Mouse (Mus musculus) fibroblast of lung, adult 2 months (primary cell): ENCODE measurements at regions not wholly inside any gene's neighbourhood (a gene's known extent, or its start where the extent isn't known, plus 50 kb on each side); places are given as distances from the start of the nearest gene placed in this dataset.
A peak's percentile ranks its signal among the peaks of the same experiment; 100 is the strongest.

Source experiments
- DNase-seq: peaks from one replicate; pipeline ENCODE4 v3.0.0-alpha.2; 2011; ENCODE audit warnings: low read depth

DNA sequence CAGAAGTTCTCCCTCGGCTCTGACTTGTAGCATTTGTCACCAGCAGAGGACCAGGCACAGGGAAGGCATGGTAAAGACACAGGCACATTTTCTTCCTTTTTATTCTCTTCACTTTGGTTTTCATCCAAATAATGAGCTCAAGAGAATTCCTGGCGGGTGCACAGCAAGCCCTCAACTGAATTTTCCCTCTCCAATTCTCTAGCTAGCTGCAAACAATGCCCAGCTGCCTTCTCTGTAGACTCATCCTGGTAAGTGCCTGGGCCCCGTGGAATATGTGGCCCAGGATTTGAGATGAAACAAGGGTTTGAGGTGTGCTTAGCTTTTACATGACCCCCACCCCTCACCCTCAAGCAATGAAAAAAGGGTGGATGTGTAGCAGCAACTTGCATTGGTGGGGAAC, 90.4 kb downstream of the Otol1 start:
- DNase-seq: no peak

DNA sequence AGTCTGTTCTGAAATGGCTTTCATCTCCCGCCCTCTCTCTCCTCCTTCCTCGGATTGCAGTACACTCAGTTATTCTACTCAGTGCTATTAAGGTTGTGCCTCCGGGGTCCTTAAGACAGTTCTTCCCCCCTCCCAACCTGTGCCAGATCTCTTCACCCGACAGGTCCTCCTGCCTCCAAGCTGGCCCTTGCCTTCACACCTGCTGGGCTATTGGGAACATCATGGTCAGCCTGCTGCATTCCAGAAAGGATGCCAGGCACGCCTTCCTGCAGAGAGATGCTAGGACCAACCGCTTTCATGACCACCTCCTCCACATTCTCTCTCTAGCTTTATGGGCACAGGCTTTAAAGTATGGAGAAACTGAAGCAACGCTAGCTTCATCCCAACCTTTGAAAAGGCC, 94.7 kb downstream of the Otol1 start:
- no peak for DNase-seq

DNA sequence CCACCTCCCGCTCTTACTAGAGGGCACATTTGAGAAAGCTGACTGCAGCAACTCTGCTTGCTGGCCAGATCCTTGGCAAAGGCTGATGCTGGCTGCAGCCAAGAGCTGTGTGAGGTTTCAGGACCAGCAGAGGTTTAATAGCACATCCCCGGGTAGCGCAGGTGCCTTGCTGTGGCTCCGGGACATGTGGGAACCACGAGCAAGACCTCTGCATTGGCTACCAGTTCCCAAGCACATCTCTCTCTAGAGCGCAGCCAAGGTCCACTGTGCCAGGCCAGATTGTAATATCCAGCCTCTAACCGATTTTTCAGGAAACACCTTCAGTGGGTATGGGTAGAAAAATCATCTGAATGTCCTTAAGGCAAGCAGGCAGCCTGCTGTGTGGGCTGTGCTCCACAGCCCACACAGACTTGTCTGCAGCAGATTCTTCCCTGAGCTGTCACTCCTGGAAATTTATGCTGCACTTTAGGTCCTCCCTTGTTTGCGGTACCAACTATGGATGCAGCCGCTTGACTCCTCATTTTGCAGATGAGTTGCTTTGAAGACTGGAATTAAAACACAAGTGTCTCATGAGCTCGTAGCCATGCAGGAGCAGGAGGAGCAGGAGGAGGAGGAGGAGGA, 95.3 kb downstream of the Otol1 start:
- DNase-seq: no peak

DNA sequence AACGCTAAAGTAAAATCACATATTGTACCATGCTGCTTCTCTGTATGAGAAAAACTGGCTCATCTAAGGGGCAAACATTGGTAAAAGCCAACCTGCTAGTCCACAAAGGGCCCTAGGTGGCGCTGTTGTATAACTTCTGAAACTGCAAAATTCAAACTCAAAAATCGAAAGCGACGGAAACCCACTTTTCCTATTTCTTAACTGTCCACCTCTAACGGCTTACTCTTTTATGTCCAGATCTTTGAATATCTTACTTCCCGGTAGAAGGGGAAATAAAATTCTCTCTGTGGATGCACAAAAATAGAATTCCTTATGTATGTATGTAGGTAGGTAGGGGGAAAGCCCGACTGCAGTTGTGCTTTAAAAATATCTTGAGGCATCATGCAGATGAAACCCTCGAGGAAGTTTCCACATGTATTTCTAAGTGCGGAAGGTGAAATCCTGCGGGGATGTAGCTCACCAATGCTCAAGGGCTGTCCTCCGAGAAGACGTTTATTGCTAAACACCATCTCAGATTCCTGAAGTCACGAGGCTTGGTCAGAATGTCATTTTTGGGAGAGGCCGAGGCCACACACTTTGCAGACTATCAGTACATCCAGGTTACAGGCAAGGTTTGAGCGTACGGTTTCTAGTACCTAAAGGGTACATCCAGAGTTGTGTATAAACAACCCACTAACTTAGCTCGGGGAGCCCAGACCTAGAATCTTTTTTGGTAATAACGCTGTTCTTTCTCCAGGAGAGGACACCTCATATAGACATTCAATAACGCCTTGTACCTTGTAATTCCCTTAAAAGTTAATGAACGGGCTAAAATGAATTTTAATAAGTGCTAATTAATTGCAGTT, 96.8 kb downstream of the Otol1 start:
- peak; percentile 39 for DNase-seq

DNA sequence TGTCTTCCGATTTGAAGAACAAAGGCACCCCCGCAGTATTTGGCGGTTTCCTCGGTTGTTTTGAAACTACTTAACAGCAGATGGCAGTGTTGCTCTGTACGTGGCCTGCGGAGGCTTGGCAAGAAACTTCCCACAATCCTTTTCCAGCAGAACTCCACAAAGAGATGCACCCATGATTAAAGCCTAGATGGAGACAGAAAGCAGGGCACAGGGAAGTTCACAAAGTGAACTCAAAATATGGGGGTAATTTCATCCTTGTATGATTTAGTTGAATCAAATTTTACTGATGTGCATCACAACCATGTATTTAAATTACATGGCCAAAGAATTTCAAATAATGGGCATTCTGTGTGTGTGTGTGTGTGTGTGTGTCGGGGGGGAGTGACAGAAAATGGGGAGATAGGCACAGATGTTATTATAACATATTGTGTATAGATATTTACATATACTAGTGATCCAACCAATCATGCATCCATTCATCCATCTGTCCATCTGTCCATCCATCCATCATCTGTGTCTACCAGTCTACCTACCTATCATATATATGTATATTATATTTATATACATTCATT, 97.5 kb downstream of the Otol1 start:
- DNase-seq: peak; percentile 29

DNA sequence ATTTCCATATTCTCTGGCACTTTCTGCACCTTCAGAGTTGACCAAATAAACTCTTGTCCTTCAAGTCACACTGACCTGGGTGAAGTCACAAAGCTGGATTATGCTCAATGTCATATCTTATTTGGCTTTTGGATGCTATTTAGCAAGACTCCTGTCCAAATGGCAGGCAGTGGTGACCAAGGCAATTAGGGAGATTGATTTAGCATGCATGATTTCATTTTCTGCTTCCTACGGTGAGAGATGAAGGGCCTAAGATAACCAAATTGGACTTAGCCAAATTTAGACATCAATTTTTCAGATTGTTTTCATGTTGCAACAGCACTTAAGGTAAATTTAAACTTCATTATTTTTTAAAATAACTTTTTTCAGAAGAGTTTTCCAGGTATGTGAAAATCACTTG, 98.1 kb downstream of the Otol1 start:
- DNase-seq: no peak

DNA sequence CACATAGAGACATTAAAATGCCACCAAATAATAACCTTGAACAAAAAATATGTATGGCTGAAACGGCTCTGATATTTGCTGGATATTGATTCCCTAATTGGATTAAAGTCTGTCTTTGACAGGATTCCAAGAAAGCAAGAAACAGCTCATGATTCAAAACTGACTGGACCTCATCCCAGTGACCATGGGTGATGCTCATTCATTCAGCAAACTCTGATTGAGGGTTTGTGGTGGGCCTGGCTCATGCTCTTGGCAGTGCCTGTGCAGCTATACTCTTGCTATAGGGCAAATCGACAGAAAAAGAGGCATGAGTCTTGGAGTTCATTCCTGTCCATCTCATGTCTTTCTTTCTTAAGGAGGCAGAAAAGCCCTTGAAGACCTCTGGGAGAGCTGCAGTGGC, 98.7 kb downstream of the Otol1 start:
- no peak for DNase-seq

DNA sequence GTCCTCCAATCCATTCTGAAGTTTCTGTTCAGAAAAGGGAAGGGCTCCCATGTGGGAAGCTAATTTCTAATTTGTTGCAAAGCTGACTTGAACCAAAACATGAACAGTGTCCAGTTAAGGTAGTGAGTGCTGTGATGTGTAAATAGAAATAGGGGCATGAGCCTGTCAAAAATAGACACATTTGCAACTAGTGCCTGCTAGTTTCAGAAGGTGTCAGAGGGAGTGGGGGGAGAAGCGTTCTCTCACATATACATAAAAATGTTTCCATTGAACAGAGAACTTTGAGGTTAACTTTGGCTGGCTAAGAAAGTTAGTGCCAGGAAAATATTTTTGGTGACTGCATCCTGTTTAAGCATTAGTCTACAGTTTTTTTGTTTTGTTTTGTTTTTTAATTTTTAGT, 118.8 kb downstream of the Otol1 start:
- DNase-seq: no peak

DNA sequence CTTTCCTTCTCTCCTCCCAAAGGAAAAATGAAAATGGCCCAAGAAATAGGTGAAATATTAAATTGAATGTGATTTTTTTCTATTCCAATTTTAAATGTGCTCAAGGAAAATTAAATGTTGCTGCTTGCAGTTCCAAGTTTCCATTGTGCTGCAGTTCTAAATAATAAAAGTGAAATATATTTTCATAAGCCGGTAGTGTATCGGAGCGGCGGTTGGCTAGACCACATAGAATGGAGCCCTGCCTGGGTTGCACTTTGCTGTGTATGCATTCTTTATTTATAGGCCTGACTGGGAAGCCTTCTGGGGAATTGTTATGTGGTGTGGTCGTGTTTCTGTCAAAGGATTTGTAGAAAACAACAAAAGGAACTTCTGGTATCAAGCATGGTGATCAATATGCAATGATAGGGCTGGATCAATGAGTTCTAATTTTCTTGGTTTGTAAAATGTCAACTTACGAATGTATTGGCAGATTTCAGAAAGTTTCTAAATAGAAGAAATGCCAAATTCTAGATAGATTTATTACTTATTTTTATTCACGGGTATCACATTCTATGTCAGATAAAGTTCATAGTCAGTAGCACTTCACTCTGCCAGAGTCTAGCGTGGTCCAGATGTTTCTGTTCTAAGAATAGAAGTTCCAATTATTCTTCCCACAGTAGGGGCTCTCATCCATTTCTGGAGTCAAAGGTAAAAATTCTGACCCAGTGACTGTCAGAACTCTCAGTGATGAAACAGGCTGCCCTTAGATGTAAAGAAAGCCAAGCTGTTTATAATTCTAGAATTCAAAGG, 123.0 kb downstream of the Otol1 start:
- no peak for DNase-seq

DNA sequence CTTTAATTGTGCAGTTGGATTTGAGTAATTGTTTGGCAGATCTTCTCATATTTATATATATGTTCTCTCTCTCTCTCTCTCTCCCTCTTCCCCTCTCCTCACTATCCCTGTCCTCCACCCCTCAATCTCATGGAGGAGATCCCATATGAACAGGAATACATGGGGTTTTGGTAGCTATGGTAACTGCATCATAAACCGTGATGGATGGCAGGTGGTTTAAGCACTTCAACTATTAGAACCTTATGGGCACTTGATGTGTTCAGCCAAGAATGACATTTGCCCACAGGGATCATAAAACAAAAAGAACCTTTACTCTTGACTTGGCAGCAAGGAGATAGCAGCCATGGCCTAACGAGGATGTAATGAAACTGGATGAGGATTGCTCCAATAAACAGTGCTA, 127.5 kb downstream of the Otol1 start:
- no peak for DNase-seq

DNA sequence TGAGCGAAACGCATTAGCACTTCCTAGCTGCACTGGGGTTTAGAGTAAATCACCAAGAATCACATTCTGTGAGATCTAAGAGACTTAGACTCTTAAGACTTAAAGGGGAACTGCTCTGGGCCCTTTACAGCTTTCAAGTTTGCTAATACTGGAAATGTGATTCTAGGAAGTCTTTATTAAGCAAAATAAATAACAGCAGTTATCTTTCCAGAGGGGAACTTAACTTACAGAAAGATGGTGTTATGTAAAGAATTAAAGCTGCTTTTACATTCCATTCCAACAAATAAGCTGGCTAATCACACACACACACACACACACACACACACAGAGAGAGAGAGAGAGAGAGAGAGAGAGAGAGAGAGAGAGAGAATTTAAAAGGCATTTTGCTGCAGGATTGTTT, 131.1 kb downstream of the Otol1 start:
- no peak for DNase-seq

DNA sequence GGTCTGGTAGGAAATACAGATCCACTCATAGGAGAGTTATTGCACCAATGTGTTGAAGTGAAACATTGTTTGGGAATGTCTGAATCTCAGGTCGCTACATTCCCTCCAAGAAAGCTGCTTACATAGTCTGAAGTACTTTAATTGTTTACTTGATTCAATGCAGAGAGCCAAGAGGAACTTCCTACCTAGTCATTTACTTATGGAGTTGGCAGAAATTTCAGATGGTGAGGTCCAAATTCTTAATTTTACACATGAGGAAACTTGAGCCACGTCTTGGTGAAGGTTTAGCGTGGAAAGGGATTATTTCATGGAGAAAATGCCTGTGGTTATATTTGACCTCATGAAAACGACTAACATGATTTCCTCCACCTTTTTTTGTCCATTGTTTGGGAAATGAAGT, 131.5 kb downstream of the Otol1 start:
- DNase-seq: peak; percentile 10

DNA sequence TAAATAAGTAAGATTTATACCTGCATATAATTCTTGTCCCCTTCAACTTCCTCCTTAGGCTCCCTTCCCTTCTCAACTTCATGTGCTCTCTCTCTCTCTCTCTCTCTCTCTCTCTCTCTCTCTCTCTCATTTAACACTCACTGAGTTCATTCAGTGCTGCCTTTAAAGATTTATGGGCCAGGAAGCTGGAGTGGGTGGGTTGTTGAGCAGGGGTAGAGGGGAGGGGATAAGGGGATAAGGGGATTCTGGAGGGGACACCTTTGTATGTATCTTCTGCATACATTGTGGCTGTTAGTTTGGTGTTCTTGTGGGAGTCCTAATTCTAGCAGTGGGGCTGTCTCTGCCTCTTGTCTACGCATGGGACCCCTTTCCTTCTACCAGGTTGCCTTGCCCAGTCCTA, 138.3 kb downstream of the Otol1 start:
- DNase-seq: no peak

DNA sequence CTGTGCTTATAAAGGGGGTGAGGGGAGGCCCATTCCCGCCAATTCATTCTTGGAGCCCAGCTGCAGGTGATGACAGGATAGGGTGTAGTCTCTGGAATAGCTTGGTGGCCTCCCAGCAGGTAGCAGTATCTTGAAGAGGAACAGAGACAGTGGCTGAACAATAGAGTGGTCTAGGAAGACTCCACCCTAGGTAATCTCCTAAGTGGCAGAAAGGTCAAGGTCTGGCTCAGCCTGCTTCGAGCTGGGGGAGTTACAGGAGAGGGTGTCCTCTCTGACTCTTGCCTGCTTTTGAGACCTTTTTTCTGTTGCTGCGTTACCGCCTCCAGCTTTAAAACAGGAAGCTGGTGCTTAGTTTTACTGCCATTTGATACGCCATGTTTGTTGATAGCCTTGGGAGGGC, 143.7 kb downstream of the Otol1 start:
- DNase-seq: no peak

DNA sequence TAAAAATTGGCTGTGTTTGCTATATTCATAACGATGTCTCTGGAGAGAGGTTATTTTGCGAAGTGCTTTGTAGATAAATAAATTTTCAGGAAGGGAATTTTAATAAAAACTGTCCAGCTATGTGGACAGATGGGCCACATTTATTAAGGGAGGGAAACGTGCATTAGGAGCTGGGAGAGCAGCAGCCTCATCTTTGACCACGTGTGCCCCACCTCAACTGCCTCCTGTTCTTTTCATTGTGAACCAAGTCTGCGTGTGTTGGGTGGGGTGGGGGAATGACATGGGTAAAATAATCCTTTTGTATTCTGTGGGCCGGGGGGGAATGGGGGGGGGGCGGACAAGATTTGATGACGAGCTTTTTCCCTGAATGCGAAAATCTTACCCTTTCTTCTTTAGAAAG, 152.6 kb downstream of the Otol1 start:
- DNase-seq: no peak

DNA sequence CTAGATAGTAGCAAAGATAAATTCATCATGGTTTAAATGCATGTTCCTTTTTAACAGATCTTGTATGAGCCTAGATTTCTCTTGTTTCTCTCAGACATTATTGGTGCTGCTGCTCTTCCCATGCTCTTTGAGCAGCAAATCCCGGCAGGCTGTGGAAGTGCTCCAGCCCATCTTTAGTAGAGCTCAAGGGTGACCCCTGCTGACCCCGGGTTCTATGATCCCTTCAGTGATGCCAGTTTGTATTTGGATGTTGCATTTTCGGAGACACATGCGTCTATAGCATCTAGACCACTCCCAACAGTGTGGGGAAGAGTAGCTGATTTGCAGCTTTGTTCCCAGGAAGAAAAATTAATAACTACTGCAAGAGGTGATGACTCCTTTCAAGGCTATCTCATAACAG, 164.3 kb downstream of the Otol1 start:
- no peak for DNase-seq

DNA sequence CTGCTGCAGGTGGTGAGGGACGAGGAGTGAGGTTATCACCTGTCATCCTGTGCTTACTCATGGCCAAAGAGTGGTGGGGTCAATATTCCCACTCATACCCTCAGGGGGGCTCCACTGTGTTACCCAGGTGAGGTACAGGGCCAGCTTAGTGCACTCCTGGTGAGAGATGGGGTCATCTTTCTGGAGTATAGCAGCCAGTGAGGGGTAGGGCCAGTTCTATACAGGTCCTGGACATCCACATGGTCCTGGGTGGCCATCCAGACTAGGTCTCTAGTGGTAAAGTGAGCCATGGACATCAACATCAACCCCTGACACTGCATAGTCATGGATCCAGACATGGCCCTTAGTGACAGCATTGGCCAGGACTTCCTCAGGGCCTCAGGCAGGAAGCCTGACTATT, 169.0 kb downstream of the Otol1 start:
- no peak for DNase-seq

DNA sequence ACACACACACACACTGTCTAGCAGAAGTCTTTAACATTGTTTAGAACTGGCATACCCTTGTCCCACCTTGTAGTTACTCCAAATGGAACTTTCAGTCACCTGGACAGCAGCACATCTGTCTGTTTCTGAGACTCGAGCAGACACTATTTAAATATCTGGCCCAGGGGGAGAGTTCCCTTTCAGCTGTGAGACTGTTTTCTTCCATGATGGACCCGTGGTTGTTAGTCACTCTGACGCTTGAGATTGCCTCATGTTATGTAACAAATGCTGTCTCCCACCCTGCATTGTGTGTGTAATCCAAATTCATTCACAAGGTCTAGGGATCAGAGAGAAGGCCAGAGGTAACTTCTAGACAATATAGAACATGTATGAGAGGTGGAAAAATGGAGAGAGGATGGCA, 174.2 kb downstream of the Otol1 start:
- no peak for DNase-seq

DNA sequence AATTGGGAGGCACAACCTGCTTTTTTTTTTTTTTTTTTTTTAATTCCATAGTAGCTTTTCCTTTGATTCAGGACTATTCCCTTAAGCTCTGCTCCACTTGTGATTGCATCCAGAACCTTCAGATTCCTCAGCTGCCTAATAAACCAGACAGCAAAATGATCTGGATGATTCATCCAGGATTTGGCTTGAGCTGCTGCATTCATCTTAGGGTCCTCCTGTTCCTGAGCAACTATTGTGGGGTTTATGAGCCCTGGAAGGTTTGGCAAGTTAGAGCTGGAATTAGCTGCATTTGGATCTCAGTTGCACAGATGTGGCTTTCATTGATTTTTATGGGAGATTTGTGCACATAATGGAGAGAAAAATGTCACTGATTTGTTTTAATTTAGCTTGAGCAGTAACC, 183.3 kb downstream of the Otol1 start:
- DNase-seq: no peak

DNA sequence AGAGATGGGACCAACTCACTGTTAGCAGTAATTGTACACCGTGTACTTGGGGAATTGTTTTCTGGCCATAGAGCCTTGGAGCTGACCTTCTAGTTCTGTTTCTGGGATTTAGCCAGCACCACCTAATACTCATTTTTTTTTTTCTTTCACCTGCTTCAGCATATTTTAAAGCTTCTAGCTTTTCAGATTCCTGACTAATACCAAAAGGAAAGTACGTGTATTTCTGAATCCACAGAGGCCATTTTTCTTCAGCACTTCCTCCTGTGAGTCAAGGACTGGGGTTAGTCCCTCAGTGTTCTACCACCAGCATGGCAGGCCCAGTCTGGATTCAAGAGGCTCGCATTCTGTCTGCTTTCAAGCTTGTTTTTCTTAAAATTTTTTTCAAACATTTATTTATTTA, 189.3 kb downstream of the Otol1 start:
- DNase-seq: no peak

DNA sequence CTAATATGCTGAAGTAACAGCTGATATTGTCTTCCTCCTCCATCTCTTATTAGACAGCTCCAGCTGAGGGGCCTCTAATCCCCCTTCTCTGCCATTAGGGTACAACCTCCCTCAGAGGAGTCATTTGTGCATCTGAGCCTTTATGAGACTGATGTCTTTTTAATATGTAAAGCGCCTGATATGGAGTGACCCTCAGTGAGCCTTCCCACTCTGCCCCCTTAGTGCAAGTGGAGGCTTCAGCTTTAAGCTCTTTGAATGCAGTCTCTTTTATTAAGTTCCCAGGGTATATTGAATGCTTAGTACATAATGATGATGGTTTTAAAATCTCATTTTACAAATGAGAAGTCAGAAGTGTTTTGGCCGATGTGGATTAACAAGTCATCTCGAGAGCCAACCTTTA, 191.5 kb downstream of the Otol1 start:
- no peak for DNase-seq

DNA sequence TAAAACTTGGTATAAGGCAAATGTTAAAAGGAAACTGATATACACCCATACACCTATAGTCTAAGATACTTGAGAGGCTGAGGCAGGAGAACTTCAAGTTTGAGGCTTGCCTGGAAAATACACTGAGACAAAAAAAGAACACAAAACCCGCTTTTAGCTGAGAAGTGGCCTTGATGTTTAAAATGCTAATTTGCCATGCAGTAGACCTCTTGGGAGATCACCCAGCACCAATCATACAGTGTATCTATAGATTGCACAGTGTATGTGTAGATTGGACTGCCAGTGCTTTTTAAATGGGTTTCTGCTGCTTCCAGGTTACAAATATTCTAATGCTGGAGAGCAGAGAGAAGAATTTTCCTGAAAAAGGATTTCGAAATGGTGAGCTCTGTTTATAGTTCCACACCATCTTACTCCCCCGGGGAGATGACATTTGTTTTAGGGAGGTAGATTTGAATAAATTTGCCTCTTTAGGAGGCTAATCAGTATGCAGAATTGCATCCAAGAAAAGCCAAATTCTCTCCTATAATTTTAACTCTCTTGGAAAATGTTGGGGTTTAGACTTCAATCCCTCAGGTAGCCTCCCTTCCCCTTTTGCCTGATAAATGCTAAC, 194.0 kb downstream of the Otol1 start:
- no peak for DNase-seq
